Mouse (Mus musculus) embryo, embryonic 9.5 days (tissue): ENCODE data around the gene Stab2.
A peak's percentile ranks its signal among the peaks of the same experiment; 100 is the strongest.

Source experiments
- DNase-seq: peaks from one replicate; pipeline ENCODE4 v3.0.0-alpha.2; 2017; ENCODE audit errors: extremely low spot score

Stab2 gene

GRCm38 (mm10) chr10:86825871-86826522, 181.8 kb downstream of the Stab2 start:
- DNase-seq: no peak

- no peak for DNase-seq
Observed at GRCm38 (mm10) chr10:86824871-86825270, 183.0 kb downstream of the Stab2 start.

GRCm38 (mm10) chr10:86824093-86824492, 183.7 kb downstream of the Stab2 start:
- DNase-seq: no peak

- DNase-seq: no peak
Observed at GRCm38 (mm10) chr10:86821014-86821413, 186.8 kb downstream of the Stab2 start.

DNA sequence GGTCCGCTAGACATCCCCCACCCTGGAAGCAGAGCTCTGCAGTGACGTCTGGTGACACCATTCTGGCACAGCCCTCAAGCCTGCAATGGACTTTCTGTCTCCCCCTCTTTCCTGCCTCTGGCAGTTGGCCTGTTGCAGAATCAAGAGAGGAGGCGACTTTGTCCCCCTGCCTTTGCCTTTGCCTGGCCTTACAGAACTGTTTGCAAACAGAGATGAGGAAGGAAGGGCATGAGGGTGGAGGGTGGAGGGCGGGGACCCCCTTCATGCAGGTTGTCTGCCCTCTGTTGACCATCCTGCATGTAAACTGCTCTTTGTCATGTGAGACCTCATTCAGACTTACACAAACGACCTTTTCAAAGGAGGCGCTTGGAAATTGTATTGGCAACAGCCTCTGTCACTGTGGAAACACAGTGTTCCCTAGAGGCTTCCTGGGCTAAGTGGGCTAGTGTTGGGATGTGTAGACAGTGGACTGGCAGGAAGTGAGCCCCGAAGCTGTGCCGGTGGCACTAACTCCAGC, 188.1 kb downstream of the Stab2 start:
- peak; percentile 36 for DNase-seq

- DNase-seq: no peak
Observed at GRCm38 (mm10) chr10:86815133-86815532, 192.7 kb downstream of the Stab2 start.

DNA sequence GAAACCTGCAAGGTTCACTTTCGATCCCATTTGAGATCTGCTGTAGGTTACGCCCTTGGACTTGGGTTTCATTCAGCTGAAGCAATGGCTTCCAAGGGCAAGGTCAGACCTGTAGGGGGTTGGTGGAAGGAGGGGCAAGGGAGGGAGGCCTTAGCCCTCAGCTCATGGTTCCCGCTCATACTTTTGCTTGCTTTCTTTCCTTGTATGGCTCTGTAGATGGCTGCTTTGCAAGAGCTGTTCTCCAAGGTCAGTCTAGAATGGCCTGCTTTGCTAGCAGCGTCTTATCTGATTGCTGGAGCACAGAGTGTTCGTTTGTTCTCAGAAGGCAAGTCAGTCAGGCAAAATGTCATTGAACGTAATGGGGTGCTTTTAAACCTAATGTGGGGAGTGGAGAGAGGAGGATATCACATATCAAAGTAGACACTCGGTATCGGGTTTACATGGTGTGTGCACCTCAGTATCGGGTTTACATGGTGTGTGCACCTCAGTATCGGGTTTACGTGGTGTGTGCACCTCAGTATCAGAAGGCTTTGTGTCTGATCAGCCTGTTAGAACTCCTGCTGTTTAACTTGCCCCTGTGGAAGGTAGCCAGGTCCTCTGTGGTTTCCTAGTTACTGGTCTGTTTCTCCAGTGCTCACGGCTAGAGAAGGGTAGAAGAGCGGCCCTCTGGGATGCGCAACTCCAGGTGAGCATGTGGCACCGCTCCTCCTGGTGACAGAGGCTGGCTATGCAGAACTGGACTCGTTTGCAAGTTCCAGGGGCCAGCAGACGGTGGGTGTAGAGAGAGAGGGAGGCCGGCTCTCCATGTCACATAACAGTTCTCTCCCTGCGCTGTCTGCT, 193.3 kb downstream of the Stab2 start:
- DNase-seq: no peak

- DNase-seq: no peak
Observed at GRCm38 (mm10) chr10:86810612-86811011, 197.2 kb downstream of the Stab2 start.

GRCm38 (mm10) chr10:86810000-86810399, 197.8 kb downstream of the Stab2 start:
- DNase-seq: no peak

DNA sequence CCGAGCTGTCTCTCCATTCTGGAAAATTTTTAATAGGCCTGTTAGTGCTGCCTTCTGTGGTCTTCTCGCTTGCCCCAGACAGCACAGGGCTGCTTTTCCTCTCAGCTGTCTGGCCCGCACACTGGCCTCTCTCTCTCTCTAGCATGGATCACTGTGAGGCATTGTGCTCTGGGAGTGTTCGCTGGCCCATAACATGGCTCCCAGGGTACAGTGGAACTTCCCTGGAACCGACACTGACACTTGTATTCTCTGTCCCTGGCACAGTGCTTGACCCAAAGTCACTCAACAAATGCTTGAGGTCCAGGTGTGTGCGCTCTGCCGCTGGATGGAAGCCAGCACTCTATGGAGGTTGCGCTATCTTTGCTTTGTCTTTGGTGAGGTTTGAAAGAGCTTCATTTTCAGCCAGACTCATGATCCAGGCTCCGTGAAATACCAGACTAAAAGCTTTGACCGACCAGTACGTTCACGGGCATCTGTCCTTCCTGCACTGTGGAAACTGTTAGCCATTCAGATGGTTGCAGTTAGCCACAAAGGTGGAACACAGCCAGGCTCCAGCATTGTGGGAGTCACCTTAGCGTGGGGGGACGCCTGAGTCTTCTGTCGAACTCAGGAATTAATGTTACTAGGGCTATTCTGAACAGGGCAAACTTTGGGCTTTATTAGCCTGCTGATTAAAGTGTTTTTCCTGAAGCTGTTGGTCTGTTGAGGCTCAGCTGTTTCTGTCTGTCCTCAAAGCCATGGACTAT, 199.6 kb downstream of the Stab2 start:
- no peak for DNase-seq

DNA sequence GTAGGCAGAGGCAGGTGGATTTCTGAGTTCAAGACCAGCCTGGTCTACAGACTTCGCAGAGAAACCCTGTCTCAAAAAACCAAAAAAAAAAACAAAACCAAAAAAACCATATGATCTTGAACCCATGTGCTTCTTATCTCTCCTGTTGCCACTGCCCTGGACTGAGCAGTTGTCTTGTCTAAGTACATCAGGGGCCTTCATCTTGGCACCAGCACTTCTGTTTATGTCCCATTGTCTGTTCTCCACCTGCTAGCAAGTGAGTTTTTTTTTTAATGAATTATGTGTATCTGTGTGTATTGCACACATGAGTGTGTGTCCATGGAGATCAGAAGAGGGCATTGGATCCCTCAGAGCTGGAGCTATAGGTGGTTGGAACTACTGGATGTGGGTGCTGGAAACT, 200.5 kb downstream of the Stab2 start:
- DNase-seq: no peak

- DNase-seq: no peak
Observed at GRCm38 (mm10) chr10:86796073-86796741, 211.6 kb downstream of the Stab2 start.

DNA sequence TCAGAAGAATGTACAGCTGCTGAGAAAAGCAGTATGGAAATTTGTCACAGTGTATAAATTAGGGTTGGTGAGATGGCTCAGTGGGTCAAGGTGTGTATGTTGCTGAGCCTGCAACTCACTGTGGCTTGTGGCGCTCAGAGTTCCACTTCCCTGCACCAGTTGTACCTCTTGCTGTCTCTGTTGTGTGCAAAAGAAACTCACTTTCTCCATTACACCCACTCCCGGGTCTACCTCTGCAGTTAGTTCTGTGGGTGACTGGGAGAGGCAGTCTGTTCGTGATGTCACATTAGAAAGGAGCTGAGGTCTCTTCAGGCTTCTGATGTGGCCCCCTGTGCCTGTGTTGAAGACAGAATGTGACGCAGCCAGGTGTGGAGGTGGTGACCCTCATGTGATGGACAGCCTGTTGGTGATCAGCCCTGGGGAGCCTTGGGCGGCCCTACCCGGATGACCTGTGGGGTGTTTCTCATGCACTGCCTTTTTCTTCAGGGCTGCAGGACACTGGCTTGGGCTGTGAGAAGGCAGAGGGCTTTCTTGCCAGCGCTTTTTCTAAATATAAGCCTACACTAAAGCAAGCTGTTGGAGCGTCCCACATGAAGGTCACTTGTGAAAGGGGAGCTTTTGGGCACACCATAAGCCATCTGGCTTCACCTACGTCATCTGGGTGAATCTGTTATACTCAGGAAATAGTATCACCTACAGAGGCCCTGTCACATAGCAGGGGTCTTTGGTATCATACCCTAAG, 212.9 kb downstream of the Stab2 start:
- DNase-seq: no peak

GRCm38 (mm10) chr10:86794196-86794595, 213.6 kb downstream of the Stab2 start:
- no peak for DNase-seq

DNA sequence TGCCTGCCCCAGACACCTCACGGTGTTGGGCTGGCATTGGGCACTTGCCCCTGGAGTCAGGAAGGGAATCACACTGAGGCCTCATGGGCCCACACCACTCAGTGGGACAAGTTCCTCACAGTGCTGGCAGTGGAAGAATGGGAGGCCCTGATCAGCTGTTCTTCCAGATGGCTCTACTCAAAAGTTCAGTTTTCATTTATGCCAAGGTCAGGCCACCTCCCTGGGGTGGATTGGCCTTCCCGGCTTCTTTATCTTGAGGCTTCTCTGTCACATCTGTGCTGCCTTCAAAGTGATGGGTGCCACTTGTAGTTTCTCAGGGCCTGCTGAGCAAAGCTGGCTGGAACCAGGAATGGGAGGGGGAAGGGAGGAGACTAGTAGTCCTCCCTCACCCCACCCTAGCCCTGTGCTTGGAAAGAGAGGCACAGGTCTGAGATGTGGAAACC, 214.3 kb downstream of the Stab2 start:
- DNase-seq: no peak

DNA sequence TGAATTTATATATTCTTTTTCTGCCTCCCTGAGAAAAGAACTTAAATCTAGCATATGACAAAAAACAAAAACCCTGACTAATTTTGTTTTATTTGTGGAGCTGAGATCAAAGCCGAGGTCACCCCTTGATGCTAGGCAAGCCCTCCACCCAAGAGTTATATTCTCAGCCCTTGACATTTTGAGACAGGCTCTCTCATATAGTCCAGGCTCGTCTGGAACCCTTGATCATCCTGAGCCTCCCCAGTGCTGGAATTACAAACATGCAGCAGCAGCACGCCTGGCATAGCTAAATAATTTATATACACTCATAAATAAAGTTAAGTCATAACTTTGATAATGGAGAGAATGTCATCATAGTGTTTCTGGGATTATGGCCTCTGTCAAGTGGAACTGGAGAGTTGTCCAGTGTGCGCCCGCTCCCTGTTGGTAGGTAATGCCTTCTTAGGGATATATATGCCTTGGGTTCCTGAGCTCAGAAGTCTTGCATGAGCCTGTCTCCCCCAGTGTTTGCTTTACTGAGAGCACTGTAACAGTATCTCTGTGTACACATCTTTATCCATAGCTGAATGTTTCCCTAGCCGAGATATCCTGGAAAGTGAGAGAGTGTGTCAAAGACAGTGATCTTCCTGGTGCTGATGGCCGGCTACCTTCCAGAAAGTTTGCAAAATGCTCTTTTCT, 216.2 kb downstream of the Stab2 start:
- DNase-seq: no peak
